Mouse (Mus musculus): Measurements from ENCODE around the gene Slc4a1.
"Not testable (repeated sequence)": the region's sequence is repeated elsewhere in the genome, so short reads cannot be mapped to it uniquely, and the experiment has no call there.

The Slc4a1 gene

DNA sequence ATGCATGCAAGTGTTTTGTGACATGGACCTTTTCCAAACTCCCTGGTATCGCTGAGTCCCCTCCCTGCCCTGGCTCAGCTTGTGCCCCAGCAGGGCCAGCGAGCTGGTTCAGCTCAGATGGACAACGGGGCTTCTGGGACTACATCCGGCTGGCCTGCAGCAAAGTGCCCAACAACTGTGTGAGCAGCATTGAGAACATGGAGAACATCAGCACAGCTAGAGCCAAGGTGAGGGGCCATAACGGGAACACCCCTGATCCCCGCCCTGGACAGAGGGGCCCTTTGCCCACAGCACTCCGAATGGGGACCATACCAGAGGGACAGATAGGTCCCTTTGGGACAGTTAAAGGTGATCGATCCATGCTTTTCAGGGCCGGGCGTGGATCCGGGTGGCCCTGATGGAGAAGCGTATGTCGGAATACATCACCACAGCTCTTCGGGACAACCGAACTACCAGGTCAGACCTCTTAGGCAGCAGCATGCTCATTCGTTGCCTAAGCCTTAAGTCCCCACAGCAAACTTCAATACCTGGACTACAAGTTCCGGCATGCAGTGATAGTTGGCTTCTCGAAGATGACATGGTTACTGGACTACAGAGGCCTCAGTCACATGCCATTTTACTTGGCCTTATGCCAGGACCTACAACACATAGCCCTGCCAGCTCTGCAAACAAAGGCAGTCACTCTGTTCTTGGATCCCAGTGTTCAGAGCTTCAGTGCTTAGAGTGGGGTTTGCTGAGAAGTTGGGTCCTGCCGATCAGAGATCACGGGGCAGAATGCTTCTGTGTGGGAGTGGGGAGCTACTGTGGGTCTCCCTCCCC is 32.2 kb upstream of the Slc4a1 start:
- peak; percentile 65 to 74 for DNase-seq

DNA sequence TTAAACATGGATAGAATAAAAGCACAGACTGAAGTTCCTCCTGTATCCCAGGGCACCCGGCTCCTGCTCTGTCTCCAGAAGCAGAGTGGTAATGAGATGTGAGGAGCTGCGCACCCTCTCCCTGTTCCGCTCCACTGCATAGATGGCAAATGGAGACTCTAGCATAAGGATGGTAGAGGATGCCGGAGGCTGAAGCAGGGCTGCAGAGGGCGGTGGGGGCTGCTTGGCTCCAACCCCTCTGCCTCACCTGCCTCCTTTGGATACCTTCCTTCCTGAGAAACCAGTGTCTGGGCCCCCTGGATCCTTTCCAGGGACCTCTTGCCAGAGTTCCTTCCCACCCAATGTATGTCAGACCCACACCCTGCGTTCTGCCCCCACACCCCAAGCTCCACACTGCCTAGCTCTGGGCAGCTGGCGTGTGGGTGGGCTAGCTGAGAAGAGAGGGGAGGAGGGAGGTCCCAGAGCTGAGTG is 30.7 kb upstream of the Slc4a1 start:
- DNase-seq, result peak; percentile 52 to 57

DNA sequence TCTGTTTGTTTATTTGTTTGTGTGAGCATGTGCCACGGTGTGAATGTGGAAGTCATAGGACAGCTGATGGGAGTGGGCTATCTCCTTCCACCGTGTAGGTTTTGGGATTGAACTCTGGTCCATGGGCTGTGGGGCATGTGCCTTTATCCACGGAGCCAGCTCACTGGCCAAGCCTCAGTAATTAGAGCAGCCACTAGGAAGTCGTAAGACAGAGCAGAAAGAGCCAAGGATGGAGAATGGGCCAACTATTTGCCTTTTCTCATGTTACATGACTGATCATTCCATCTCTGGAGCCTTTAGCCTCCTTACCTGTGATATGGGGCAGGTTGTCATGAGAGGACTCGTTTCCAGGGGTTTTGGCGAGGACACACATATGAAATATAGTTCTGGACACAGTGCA is 30.3 kb upstream of the Slc4a1 start:
- peak; percentile 44 to 54 for DNase-seq

DNA sequence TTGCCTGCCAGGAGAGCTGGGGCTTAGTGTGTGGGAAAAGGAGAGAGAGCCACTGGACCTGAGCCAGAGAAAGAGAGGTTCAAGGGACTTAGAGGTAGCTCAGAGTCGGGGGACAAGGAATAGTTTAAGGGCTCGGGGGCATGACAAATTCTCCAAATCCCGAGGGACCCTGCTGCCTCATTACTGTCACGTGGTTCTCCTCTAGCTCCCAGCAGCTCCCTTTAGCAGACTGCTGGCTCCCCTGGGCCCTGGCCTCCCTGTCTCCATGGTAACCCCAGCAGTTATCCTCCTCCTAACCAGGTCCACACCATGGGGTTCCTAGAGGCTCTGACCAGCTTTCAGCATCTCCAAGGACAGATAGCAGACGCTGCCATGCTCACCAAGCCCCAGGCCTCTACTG is 29.2 kb upstream of the Slc4a1 start:
- DNase-seq, result peak; percentile 54 to 56

DNA sequence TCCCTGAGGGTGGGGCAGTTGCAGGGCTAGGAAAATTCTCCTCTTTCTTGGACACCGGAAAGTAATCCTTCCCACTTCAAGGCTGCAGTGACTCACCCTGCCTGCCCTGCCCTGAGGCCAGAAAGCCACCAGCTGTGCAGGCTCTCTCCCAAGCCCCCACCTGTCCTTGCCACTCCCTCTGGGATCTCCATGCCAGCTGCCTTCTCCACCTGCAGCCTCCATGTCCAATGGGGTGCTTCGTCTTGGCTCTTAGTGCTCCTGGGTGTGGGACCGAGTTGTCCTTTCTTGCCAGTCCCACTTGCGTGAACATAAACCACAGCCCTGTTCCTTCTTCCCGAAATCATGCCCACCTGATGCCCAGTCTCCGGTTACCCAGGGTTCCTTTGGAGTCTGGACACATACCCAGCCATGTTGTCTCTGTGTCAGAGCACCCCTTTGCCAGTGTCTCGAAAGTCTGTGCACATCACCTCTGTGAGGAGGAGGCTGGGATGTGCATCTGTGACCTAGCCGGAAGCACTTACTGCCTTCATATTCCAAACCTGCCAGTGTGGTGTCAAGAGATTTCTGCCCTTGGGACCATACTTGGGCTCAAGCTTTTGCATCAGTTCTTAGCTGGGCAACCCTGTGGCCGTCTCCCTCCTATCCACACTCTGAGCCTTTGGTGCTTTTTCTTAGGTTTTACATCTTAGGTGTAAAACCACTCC is 28.6 kb upstream of the Slc4a1 start:
- DNase-seq, result peak; percentile 61 to 74

DNA sequence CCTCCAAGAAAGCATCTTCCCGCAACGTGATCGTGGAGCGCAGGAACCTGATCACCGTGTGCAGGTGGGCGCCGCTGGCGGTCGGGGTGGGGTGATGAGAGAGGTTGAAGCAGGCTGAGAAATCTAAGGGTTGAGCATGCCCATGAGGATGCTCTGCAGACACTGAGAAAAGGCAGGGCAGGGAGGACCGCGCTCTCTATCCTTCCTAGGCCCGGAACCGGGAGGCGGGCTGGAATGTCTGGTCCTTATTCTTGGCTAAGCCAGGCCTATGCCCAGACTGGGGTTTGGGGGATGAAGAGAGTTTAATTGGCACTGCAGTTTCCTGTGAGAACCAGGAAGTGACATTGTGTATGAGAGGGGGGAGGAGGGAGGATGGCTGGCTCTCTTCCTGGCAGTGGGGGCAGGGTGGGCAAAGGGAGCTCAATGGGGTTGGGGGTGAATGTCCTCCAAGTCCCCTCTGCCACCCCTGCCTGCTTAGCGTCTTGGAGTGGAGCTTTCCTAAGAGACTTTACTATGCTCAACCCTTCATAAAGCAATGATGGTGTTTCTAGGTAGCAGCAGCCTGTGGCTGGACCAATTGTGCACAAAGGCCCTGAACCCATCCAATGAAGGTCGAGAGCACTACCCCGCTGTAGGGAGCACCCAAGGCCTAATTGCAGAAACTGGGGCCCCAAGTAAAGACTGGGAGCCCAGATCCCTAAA is 27.9 kb upstream of the Slc4a1 start:
- DNase-seq, result peak; percentile 72 to 77

DNA sequence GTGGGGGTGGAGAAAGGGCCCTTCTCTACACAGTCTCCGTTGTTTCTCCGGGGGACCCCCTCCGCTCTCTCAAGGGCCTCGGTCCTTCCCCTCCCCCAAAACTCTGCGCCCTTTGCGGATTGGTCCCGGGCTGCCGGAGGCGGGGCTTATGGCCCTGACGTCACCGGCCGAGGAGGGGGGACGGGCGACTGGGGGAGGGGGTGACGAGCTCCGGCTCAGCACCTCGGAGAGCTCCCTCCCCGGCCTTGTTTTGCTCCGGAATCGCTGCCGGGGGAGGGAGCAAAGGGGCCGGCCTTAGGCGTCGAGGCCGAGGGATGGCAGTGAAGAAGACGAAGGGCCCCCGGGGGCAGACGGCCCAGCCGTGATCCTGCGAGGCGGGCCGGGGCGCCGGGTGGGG is 27.2 kb upstream of the Slc4a1 start, which contains the start of gene Rundc3a:
Gene Rundc3a (plus strand): TSS at position 166 of the 397 bp plus-strand sequence.
- DNase-seq, result peak; percentile 98 to 99

DNA sequence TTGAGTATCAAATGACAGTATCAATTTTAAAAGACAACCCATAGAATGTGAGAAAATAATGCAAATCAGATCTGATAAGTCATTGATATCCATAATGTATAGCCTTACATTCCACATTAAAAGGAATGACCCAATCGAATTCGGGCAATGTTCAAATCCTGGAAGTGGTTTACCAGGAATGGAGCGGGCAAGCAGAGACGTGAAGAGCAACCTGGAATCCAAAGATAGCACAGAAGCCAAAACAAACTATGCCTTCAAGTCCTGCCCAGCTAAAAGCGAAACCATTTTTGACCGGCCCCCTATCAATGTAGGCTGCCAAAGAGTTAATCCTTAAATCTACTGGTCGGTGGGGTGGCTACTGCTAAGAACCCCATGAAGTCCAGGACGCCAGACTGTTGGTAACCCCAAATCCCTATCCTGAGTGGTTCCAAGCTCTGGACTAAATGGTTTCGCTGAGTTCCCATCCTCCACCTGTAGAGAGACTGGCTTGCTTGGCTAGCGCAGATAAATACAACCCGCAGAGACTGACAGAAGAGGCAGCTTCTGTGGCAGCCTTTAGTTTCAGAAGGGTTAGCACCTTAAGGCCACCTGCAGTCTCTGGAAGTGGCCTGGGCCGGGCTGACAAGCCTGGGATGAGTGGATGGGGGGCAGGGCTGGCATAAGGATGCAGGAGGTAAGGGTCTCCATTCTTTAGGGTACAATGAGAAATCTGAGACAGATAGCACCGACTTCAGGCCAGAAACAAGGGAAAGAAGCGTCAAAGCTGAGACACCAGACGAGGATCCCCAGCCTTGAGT is 26.6 kb upstream of the Slc4a1 start:
- DNase-seq, result peak in 1 of 2 experiments; percentile 56

DNA sequence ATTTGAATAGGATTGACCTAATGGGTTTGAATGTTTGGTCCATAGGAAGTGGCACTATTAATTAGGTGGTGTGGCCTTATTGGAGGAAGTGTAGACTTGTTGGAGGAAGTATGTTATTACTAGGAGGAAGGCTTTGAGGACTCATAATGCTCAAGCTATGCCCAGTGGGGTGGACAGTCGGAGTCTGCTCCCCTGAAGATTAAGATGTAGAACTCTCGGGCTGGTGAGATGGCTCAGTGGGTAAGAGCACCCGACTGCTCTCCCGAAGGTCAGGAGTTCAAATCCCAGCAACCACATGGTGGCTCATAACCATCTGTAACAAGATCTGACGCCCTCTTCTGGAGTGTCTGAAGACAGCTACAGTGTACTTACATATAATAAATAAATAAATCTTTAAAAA is 23.4 kb upstream of the Slc4a1 start:
- DNase-seq, result not testable (repeated sequence)

DNA sequence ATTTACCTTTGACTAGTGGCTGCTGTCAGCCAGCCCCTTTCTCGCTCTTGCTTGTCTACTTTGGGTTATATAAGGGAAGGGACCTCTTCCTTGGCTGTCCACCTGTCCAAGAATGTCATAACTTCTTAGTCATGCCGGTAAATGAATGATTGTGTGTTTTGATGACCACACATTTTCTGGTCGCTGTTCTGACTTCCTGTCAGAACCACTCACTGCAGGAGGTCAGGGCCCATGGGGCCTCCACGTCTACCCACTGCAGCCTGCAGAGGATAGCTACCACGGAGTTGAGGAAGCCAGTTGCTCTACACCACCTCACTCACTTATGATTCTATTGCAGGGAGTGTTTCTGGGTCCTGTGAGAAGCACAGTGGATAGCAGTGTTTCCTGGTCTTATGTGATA is 20.1 kb upstream of the Slc4a1 start:
- no peak for DNase-seq

DNA sequence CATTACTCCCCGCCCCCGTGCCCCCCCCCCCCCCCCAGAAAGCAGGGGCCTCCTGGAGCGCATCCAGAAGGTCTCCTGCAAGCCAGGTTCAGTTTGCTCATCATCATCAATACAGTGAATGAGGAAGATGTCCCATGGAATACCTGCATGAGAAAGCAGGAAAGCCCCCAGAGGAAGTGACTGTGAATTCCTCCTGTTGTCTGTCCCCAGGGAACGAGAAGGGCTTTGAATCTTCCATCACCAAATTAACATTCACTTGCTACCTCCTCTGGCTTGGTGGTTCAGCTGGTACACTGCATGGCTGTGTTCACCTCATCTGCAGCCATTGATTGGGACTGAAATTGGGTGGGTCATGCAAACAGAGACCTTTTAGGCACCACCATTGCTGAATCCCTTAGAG is 19.1 kb upstream of the Slc4a1 start:
- DNase-seq, result no peak

DNA sequence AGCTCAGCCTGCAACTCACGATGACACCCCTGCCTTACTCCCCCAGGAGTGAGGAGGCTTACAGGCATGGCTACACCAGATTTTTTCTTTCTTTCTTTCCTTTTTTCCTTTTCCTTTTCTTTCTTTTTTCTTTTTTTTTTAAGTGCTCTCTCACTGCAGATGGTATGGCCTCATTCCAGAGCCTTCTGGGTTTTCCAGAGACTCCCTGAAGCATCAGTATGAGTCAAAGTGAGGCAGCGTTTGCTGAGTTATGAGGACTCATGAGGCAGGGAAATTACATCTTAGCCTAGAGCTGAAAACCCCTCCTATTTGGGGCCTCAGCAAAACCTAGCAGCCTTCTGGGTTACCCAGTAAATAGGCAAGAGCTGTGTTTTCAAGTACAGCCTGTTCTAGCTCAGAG is 18.4 kb upstream of the Slc4a1 start:
- DNase-seq, result peak; percentile 27 to 39

DNA sequence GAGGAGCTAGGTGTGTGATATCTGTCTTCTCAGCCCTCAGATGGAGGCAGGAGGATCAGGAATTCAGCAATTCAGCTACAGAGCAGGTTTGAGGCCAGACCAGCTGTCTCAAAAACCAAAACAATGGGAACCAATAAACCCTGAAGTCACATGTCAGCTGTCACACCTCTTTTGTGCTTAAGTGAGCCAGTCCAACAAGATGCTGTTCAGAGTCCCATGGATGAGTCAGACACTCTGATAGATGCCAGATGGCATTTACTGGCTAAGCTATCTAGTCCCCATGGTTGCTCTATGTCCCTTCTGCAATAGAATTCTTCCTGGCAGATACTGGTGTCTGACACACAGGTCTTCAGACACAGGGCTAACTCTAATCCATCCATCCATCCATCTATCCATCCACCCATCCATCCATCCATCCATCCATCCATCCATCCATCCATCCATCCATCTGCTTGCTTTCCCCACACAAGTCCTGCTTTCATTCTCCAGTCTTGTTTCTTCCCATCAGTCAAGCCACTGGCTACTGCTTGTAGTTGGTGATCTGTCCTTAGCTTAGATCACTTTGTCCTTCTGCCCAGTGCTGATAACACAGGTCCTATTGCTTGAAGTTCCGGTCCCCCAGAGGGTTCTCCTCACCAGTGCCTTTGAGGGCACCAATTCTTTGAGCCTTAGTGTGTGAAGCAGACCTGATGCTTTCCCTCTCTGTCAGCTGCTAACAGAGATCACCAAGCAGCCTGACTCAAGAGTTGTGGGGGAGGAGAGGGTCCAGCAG is 17.5 kb upstream of the Slc4a1 start:
- DNase-seq, result peak; percentile 48 to 54

DNA sequence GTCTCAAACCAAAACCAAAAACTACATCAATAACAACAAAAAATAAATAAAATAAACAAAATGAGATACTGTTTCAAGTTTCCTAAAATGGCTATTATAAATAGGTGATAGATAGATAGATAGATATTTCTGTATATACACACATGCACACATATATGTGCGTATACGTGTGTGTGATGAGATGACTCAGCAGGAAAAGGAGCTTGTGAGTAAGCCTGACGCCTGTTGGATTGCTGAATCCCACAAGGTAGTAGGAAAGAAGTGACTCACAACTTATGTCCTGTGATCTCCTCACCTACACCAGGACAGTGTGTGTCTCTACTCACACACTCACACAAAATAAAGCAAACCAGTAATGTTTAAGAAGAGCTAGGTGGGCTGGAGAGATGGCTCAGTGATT is 16.8 kb upstream of the Slc4a1 start:
- DNase-seq, result no peak

DNA sequence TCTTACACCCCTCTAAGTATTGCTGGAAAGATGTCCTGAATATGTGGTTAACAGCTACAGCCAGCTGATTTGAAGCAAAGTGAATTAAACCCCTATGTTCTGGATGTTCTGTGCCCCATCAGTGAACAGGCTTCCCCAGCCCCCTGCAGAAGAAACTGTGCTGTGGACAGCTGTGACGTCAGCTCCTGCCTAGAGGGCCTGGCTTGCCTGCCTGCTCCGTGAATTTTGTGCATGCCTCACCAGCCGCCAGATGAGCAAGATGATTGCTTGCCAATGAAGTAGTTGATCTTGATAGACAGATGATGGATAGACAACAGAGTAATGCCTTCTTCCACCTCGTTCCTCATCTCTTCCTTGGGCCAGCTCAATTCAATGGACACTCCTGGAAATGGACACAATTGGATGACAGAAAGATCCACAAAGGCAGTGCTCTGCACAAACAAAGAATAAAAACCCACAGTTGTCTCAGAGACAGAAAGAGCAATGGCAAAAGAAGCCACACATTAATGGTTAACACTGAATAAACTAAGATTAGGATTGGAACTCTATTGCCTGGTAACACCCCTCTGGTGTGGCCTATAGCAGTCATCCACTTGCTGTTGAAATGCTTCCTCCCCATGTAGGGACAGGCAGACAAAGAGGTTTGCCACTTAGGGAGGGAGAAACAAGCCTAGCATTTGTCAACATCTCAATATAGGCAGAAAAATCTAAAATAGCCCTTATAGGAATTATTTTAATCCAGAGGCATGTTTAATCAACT is 15.5 kb upstream of the Slc4a1 start:
- DNase-seq, result no peak

DNA sequence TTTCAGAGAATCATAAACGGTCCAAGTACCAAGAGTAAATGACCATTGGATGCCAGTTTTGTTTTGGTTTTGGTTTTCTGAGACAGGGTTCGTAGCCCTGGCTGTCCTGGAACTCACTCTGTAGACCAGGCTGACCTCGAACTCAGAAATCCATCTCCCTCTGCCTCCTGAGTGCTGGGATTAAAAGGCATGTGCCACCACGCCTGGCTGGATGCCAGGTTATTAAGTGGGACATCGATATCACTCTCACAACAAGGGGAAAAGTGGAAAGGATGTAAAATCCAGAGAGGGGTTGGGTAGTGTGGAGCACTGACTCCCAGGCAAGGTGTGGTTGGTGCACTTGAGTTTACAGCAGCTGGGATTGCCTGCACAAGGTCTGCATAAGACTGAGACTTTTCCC is 14.1 kb upstream of the Slc4a1 start:
- no peak for DNase-seq

DNA sequence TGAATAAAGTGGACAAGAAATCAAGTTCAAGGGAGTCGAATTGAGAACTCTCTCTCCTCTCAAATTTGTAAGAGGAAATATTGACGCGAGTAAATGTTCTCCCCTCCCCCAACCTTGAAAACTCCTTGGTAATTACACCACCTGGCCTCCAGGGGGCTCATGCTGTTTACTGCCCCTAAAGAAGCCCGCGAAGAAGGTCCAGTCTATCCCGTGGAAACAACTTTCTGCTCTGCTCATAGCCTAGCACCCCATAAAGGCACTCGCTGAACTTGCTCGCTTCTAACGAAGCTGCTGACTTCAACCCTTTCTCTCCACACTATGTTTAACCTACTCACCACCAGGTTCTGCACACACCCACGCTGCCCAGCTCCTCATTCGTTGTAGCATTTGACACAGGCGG is 11.2 kb upstream of the Slc4a1 start:
- DNase-seq, result no peak

DNA sequence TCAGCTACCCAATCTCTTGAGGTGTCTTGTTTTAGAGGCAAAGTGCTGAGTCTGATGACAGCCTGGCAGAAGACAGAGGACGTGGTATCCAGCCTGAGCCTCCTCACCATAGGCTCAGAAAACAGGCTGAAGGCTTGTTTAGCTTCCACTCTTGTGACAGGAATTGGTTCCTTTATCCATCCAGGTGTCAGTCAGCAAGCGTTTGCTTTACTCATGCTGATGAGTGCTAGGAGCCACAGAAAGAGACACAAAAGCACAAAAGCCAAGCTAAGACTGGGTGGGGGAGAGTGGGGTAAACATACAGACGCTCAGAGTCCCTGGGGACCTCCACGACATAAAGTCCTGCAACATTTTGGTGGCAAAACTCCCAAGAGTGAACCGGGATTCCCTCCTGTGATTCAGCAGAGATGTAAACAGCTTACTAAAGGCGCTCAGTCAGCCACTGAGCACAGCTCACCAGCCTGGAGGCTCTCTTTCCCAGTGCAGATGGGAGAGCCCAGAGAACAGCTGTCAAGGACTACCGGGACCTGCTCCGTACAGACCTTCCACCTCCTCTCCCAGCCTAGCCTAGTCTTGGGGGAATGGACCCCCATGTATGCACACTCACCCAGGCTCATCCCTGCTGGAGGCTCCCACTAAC is 10.3 kb upstream of the Slc4a1 start:
- no peak for DNase-seq

DNA sequence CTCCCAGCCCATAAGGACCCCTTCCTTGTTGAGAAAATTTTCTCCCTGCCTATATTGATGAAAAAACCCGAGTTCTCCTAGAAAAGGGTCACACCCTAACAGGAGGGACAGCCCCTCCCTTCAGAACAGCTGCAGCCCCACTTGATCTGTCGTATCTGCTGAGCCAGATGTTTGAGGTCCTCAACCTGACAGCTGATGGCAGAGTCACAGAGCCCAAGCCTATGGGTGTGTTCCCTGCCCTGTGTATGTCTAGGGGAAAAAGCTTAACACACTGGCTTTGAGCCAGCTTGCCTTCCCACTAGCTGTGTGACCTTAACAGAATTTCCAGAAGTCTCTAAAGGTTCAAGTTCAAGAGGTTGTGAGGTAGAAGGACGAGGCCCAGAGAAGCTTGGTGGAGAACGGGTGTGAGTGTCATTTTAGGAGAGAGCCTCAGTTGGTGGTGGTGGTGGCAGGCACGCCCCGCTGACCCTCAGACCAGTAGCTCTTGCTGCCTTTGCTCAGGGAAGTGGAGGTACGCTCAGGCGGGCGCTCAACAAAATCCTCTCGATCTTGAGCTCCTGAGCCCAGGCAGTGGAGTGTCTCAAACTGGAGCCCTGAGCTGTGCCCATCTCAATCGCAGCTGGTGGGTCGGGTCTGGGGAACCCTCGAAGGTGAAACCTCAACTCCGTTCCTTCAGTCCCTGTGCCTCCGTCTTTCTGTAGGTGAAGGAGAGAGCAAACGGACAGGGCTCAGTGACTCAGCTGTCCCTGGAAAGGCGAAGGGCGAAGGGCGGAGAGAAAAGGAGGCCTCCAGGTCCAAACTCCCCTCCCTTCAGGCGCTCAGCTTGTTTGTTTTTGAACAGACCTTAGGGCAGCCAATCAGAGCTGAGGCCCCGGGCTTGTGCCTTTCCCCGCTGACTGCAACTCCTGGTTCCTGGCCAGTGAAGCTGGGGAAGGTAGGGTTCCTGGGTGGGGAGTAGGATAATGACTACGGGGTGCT is 9.5 kb upstream of the Slc4a1 start:
- DNase-seq, result peak; percentile 72 to 75
